Mouse (Mus musculus) intestine, embryonic 14.5 days (tissue): Measurements from ENCODE around the gene Lyg1. TPM values are rescaled to one million over a fixed set of nuclear protein-coding genes. Genes with fewer than 3 reads are reported as not detected.

Source experiments
- polyA plus RNA-seq: library from polyadenylated mRNA; unstranded; fragments of >200 nt; fragmentation: Nextera tagmentation; extraction: Ambion mirVana; gene quantifications from 2 replicates; pipeline ENCODE4 v1.2.1, GENCODE M21; 2014

The Lyg1 gene
- polyA plus RNA-seq, 1 experiment from 2014 or later: not detected

Other genes with a start within 250 kb of the Lyg1 start
- 11.8 and 12.6 TPM in 2 replicates for gene 2010300C02Rik, start 237.7 kb downstream of the Lyg1 start, polyA plus RNA-seq
- gene Tsga10, start 91.3 kb downstream of the Lyg1 start, polyA plus RNA-seq: 4.9 and 5.2 TPM in 2 replicates
- 9.0 and 9.6 TPM in 2 replicates for gene Lipt1, start 86.0 kb downstream of the Lyg1 start, polyA plus RNA-seq
- gene Mitd1, start 67.3 kb downstream of the Lyg1 start, polyA plus RNA-seq: 29.1 and 30.6 TPM in 2 replicates
- gene Mrpl30, start 67.3 kb downstream of the Lyg1 start, polyA plus RNA-seq: 269 and 295 TPM in 2 replicates
- gene Lyg2, start 41.3 kb downstream of the Lyg1 start, polyA plus RNA-seq: not detected in 2 replicates
- gene Txndc9, start 40.1 kb upstream of the Lyg1 start, polyA plus RNA-seq: 135 and 138 TPM in 2 replicates
- 25.7 and 27.1 TPM in 2 replicates for gene Eif5b, start 40.3 kb upstream of the Lyg1 start, polyA plus RNA-seq
- gene Rev1, start 172.0 kb upstream of the Lyg1 start, polyA plus RNA-seq: 25.9 and 27.9 TPM in 2 replicates